Mouse (Mus musculus) lung, adult 2 months (tissue): Measurements from ENCODE around the gene Ero1lb.

Experiments
- CTCF ChIP-seq: fragments of 200-500 bp; IDR thresholded peaks from 2 replicates; pipeline ENCODE4 v1.5.1; 2011; ENCODE audit warnings: mild to moderate bottlenecking, low read length, control low read depth; ENCODE audit not compliant: insufficient read depth
- POLR2A ChIP-seq: fragments of 200-500 bp; IDR thresholded peaks from 2 replicates; pipeline ENCODE4 v1.6.1; 2011; ENCODE audit warnings: low read depth, mild to moderate bottlenecking, control low read depth, low read length, borderline replicate concordance; ENCODE audit errors: extremely low read depth

DNA sequence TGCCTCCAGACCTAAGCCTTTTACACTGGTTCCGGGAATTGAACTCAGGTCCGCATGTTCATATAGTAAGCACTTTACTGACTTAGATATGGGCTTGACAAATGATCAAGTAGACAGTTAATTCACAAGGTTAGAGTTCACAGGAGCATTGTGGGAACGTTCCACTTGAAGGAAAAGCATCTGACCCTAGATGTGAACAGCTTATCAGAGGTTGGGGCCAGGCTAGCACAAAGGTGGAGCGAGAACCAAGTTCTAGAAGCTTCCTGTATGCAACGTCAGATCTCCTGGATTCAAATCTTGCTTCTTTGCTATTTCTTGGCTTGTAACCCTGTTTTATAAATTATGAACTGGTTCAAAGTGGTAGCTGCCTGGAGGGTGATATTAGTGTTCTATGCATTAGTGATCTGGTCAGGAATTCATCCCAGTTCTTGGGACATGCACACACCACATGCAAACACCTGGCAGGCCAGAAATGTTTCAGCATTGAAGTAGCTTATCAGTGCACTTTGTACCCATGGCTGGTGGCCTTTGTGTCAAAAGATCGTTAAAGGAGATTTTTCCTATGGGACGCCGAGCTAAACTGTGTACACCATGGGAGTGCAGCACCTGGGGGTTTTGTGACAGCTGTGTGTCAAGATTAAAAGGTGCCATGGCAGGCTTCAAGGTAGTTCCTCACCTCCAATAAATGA lies 21.6 kb upstream of the Ero1lb start:
- no peak for TF ChIP-seq POLR2A
- TF ChIP-seq CTCF = no peak
